Mouse (Mus musculus) cerebellum, adult 9-11 months (tissue): Measurements from ENCODE around the gene Gm3558.
A peak's percentile ranks its signal among the peaks of the same experiment; 100 is the strongest.
"Not testable (repeated sequence)": the region's sequence is repeated elsewhere in the genome, so short reads cannot be mapped to it uniquely, and the experiment has no call there.

Experiments
- DNase-seq: peaks from one replicate; pipeline ENCODE4 v3.0.0; 2022

The Gm3558 gene

GRCm38 (mm10) chr14:7568382-7568781 is at the start of gene Gm3558:
TSS of gene Gm3558 (minus strand) at chr14:7568566.
- DNase-seq = peak; percentile 19

GRCm38 (mm10) chr14:7595492-7595891 is 27.1 kb upstream of the Gm3558 start, which contains the start of gene Gm10338:
TSS of gene Gm10338 (minus strand) at chr14:7595592.
- DNase-seq = not testable (repeated sequence)

DNA sequence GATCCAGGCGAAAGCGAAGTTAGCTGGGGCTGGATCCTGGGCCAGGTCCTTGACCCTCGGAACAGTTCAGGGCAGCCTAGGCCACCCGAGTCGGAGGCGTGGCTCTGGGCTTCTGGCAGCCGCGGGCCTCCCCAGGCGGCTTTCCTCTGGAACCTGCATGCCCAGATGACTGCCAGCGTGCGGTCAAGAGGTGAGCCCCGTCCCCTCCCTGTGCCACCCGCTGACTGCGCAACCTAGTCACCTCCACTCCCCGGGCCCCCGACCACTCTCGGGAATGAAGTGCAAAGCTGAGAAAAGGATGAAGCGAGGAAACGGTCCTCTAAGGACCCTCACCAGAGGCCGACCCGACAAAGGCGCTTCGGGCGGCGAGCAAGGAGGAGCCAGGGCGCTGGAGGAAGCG is 476 bp downstream of the Gm3558 start:
- DNase-seq = peak; percentile 24

DNA sequence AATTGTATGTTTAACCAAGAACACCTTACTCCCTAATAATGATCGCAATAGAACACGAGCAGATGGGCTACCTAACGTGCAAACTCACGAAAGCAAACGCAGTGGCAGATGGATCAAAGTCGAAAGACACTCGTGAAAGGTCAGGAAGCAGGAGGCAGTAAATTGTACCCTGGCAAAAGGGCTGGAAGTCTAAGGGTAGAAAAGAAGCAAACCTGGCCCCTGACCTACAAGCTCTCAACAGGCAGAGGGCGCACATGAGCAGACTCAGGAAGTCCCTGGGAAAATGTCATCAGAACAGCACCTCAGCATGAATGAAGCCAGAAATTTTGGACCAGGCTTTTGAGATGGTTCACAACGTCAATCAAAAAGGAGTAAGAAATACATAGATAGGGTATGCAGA is 1.1 kb downstream of the Gm3558 start:
- DNase-seq = peak; percentile 41
